Mouse (Mus musculus) neural tube, embryonic 14.5 days (tissue): ENCODE results near the gene Thumpd3. TPM values are rescaled to one million over a fixed set of nuclear protein-coding genes. Genes with fewer than 3 reads are reported as not detected.

Experiments
- ATAC-seq: fragments of 200-750 bp; cut with Nextera tagmentation; 2 replicates; pipeline ENCODE4 v1.8.0; 2017; ENCODE audit warnings: low read depth, mild to moderate bottlenecking, moderate TSS enrichment, moderate library complexity
- H3K27ac ChIP-seq: fragments of 300-500 bp; sonication (generic); 2 replicates; pipeline ENCODE4 v1.5.1; 2014; ENCODE audit warnings: low read depth, mild to moderate bottlenecking, control low read depth, low read length, moderate library complexity, mixed read lengths
- H3K27me3 ChIP-seq: fragments of 300-500 bp; sonication (generic); 2 replicates; pipeline ENCODE4 v1.6.1; 2014; ENCODE audit warnings: low read length; ENCODE audit not compliant: control insufficient read depth, insufficient read depth
- H3K36me3 ChIP-seq: fragments of 300-500 bp; sonication (generic); 2 replicates; pipeline ENCODE4 v1.6.1; 2014; ENCODE audit warnings: low read length, mixed read lengths; ENCODE audit not compliant: control insufficient read depth, insufficient read depth
- H3K4me1 ChIP-seq: fragments of 300-500 bp; sonication (generic); 2 replicates; pipeline ENCODE4 v1.6.1; 2014; ENCODE audit warnings: low read length; ENCODE audit not compliant: control insufficient read depth, insufficient read depth
- H3K4me2 ChIP-seq: fragments of 300-500 bp; sonication (generic); 2 replicates; pipeline ENCODE4 v1.6.1; 2014; ENCODE audit warnings: mild to moderate bottlenecking, low read depth, low read length, control low read depth
- H3K4me3 ChIP-seq: fragments of 300-500 bp; sonication (generic); 2 replicates; pipeline ENCODE4 v1.5.1; 2014; ENCODE audit warnings: low read depth, low read length, control low read depth, mixed read lengths
- H3K9ac ChIP-seq: fragments of 300-500 bp; sonication (generic); replicated peaks from 2 replicates; pipeline ENCODE4 v1.6.1; 2014; ENCODE audit warnings: low read depth, mild to moderate bottlenecking, control low read depth, low read length, mixed read lengths
- H3K9me3 ChIP-seq: fragments of 300-500 bp; sonication (generic); 2 replicates; pipeline ENCODE4 v1.6.1; 2016; ENCODE audit warnings: low read length; ENCODE audit not compliant: control insufficient read depth
- WGBS: fragments of 180-500 bp; shearing (Covaris S2); extraction: QIAGEN DNeasy Blood & Tissue Kit; methylation state at CpG from one replicate; pipeline ENCODE4 v1.1.7; 2014; 5-methylcytosine and 5-hydroxymethylcytosine counted together
- polyA plus RNA-seq: library from polyadenylated mRNA; unstranded; fragments of >200 nt; fragmentation: Nextera tagmentation; extraction: Ambion mirVana; gene quantifications from 2 replicates; pipeline ENCODE4 v1.2.1, GENCODE M21; 2014

Gene Thumpd3
- polyA plus RNA-seq, 1 experiment from 2014 or later: 46.6 TPM

DNA sequence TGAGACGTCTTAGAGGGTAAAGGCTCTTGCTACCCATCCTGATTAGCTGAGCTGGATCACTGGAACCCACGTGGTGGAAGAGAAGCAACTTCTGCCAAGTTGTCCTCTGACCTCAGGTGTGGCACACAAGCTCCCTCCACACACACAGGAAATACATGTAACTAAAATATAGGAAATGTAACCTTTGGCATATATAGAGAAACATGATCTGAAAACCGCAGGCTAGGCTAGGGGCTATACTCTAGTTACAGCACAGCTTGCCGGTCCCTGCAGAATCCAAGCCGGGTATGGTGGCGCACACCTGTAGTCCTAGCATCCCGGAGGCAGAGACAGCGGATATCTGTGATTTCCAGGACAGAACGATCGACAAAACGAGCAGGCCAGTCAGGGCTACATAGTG lies 450 bp upstream of the Thumpd3 start:
- Histone ChIP-seq H3K27ac (peak overlapping the region; percentile 88), H3K4me1 (peaks cover 13% of the 10 kb centered on the region), H3K4me2 (peak overlapping the region; percentile 69), H3K27me3 (no peaks in the 10 kb centered on the region), H3K36me3 (peaks cover 6% of the 10 kb centered on the region; the same call in 1 of the 2 replicates), H3K9me3 (no peaks in the 10 kb centered on the region), H3K9ac (peak overlapping the region; percentile 53), H3K4me3 (peak overlapping the region; percentile 70)
- 1% methylated on average over 11 of the region's 11 CpGs for WGBS
- ATAC-seq: peak; percentile 65

DNA sequence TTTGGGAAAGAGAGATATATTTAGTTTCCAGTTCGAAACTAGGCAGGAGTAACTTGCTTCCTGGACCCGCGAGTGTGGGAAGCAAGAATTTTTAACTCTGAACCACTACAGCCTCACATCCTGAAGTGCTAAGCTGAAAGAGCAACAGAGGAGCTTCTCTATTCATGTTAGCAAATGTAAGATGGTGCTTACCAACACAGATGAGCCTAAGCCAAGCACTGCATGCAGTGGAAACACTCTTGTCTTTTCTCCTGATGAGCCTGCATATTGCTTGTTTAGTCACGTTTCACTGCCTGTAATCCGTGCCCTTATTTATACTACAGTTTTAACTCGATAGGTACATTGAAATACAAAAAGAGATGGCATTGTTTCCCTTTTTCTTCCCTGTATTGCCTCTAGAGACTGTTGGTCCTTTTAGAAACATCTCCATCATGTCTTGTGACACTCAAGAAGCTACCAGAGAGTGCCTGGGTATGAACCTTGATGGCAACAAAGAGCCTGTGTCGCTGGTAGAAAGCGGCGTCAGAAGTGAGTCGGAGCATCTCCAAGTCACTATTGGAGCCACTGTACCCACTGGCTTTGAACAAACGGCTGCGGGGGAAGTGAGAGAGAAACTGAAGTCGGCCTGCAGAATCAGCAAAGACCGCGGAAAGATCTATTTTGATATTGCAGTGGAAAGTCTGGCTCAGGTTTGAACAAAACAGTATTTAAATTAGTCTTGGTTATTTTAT lies 1.2 kb downstream of the Thumpd3 start:
- Histone ChIP-seq H3K4me3 (peak overlapping the region; percentile 70), H3K9me3 (no peaks in the 10 kb centered on the region), H3K9ac (no peak overlapping the region), H3K27ac (no peak overlapping the region), H3K4me1 (peaks cover 13% of the 10 kb centered on the region), H3K27me3 (no peaks in the 10 kb centered on the region), H3K4me2 (peak overlapping the region; percentile 69), H3K36me3 (peaks cover 13% of the 10 kb centered on the region)
- WGBS: 66% methylated on average over 15 of the region's 15 CpGs
- ATAC-seq: no peak

DNA sequence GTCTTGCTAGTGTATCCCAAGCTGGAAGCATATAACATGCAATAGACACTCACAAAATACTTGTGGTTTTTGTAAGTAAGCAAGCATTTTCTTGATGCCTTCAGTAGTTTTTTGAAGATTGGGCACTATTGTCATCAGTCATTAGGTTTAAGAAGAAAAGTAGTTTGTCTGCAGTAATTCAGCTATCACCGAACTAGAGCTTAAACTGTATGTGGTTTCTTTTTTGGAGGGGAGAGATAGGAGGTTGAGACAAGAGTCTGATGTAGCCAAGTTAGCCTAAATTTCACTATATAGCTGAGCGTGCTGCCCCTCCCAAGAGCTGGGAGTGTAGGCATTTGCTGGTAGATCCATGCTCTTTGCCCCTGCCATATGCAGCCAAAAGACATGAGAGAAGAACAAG lies 2.3 kb downstream of the Thumpd3 start:
- H3K9me3 ChIP-seq: no peaks in the 10 kb centered on the region
- no peak overlapping the region for H3K27ac ChIP-seq
- peaks cover 13% of the 10 kb centered on the region for H3K36me3 ChIP-seq
- WGBS: 100% methylated on average over 2 of the region's 2 CpGs
- no peak overlapping the region for H3K4me2 ChIP-seq
- H3K4me1 ChIP-seq: peaks cover 13% of the 10 kb centered on the region
- no peak overlapping the region for H3K4me3 ChIP-seq
- H3K9ac ChIP-seq: no peak overlapping the region
- H3K27me3 ChIP-seq: no peaks in the 10 kb centered on the region
- ATAC-seq: no peak

DNA sequence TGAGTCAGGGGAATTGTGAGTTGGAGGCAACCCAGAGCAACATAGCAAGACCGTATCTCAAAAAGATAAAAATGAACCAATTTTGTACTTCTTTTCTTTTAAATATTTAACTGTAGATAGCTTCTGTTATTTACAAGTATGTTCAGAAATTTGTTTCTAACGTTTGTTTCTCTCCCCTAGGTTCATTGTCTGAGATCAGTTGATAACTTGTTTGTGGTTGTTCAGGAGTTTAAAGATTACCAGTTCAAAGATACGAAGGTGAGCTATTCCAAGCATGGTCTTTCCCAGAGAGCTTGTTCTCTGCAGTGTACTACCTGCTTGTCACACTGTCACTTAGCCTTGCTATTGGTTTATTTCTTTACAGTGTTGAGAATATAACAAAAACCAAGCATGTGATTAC lies 3.1 kb downstream of the Thumpd3 start:
- Histone ChIP-seq H3K9me3 (no peaks in the 10 kb centered on the region), H3K27me3 (no peaks in the 10 kb centered on the region), H3K4me2 (no peak overlapping the region), H3K4me1 (peaks cover 13% of the 10 kb centered on the region), H3K27ac (no peak overlapping the region), H3K36me3 (peaks cover 13% of the 10 kb centered on the region), H3K9ac (no peak overlapping the region), H3K4me3 (no peak overlapping the region)
- ATAC-seq: no peak
- WGBS: 93% methylated on average over 3 of the region's 3 CpGs

DNA sequence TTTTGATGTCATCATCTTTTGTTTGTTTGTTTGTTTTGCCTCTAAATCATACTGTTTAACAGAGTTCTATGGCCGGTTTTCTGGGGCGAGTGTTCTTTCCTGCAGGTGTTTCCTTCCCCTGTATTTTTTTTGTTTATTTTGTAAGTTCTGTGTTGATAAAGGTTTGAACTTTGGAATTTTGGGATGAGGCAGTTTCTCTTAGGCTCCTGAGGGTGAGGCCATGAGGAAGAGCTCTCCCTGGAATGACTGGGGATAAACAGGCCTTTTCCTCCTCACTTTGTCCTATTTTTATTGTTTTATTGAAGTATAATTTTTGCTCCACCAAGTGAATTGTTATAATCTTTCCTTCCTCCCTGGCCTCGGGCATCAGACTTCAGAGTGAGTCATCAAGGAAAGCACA lies 6.9 kb downstream of the Thumpd3 start:
- ATAC-seq: no peak

DNA sequence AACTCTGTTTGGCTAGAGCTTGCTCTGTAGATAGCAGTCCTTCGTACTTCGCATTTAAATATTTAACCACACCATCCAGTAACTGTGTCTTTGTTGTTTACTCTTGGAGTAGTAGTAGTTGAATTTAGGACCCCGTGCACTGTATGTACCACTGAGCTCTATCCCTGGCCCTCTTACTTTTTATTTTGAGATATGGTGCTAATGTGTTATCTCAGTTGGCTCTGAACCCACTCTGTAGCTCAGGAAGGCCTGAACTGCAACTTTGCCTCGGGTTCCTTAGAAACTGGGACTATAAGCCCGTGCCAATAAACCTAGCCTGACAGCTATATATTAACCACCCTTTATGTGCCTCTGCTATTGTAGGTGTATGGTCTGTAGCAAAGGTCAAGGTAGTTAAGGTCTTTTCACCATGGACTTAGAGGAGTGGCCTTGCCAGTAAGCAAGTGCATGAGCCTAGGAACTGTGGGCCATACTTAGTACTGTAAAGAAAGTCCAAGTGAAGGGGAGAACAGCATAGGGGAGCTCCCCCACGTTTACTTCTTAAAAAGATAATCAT lies 8.6 kb downstream of the Thumpd3 start:
- Histone ChIP-seq H3K4me2 (no peak overlapping the region), H3K4me3 (no peak overlapping the region), H3K4me1 (no peaks in the 10 kb centered on the region), H3K36me3 (peaks cover 50% of the 10 kb centered on the region), H3K9ac (no peak overlapping the region), H3K9me3 (no peaks in the 10 kb centered on the region), H3K27me3 (no peaks in the 10 kb centered on the region), H3K27ac (no peak overlapping the region)
- ATAC-seq: no peak
- WGBS: 79% methylated on average over 6 of the region's 6 CpGs

More for the DNA sequence above, 6.9 kb downstream of the Thumpd3 start:
- Histone ChIP-seq H3K4me2 (no peak overlapping the region), H3K4me1 (no peaks in the 10 kb centered on the region), H3K27me3 (no peaks in the 10 kb centered on the region), H3K27ac (no peak overlapping the region), H3K9me3 (no peaks in the 10 kb centered on the region), H3K9ac (no peak overlapping the region), H3K4me3 (no peak overlapping the region), H3K36me3 (peaks cover 42% of the 10 kb centered on the region)
- 89% methylated on average over 3 of the region's 3 CpGs for WGBS

DNA sequence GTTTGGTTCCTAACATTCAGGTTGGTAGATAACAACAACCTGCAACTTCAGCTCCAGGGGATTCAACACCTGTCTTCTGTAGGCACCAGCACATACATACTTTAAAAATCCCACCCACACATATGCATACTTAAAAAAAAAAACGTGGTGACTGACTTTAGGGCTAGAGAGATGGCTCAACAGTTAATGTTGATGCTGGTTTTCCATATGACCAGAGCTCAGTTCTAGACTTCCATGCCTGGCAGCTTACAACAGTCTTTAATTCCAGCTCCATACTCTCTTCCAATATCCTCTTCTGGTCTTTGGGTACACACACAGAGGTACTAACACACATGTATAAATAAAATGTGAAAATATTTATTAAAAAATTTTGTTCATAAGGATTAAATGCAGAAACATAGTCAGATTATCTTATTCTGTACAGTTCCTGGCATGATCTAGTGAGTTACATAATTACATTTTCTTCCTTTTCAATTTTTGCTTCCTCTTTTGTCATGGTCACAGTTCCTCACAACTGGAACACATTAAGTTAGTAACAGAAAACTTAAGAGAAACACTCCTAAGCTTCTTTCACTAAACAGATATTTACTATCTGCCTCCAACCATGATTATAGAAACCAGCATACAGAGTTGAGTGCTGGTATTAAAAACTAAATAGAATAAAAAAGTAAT lies 15.0 kb downstream of the Thumpd3 start:
- no peak overlapping the region for H3K27ac ChIP-seq
- H3K9ac ChIP-seq: no peak overlapping the region
- no peak overlapping the region for H3K4me3 ChIP-seq
- no peaks in the 10 kb centered on the region for H3K9me3 ChIP-seq
- H3K27me3 ChIP-seq: no peaks in the 10 kb centered on the region
- 73% methylated on average over 1 of the region's 1 CpGs for WGBS
- H3K36me3 ChIP-seq: peaks cover 56% of the 10 kb centered on the region
- no peak overlapping the region for H3K4me2 ChIP-seq
- no peak for ATAC-seq
- no peaks in the 10 kb centered on the region for H3K4me1 ChIP-seq

DNA sequence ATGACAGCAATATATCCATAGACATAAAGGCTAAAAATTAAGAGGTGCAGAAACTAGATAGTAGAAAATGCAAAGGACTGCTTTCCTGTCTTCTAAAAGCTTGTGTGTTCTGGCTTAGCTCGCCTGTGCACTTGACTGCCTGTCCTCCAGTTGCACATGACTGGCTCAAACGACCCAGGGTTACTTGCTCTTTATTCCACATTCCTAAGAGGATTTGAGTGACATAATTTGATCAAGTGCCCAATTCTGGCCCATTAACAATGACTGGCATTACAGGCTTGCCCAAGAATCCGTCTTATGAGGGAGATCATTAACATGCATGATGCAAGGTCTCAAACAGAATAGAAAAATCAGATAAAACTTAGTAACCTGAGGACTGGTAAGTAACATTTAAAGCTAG lies 16.2 kb downstream of the Thumpd3 start:
- Histone ChIP-seq H3K36me3 (peaks cover 60% of the 10 kb centered on the region), H3K9me3 (no peaks in the 10 kb centered on the region), H3K4me2 (no peak overlapping the region), H3K9ac (no peak overlapping the region), H3K27ac (no peak overlapping the region), H3K27me3 (no peaks in the 10 kb centered on the region), H3K4me1 (no peaks in the 10 kb centered on the region), H3K4me3 (no peak overlapping the region)
- 75% methylated on average over 3 of the region's 3 CpGs for WGBS
- no peak for ATAC-seq

DNA sequence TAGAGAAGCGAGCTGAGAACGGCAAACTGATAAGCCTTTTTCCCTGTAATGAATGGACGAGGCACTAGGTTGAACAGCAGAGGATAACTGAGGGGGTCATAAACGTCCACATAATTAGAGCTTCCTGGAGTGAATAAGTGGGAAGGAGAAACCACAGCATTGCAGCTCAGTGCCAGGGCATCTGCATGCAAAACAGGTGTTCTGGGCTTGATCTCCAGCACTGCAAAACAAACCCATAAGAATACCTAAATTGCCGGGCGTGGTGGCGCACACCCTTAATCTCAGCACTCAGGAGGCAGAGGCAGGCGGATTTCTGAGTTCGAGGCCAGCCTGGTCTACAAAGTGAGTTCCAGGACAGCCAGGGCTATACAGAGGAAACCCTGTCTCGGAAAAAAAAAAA lies 17.3 kb downstream of the Thumpd3 start:
- Histone ChIP-seq H3K9me3 (no peaks in the 10 kb centered on the region), H3K9ac (no peak overlapping the region), H3K27me3 (no peaks in the 10 kb centered on the region), H3K36me3 (peaks cover 63% of the 10 kb centered on the region), H3K4me1 (no peaks in the 10 kb centered on the region), H3K27ac (no peak overlapping the region), H3K4me2 (no peak overlapping the region), H3K4me3 (no peak overlapping the region)
- 86% methylated on average over 10 of the region's 10 CpGs for WGBS
- no peak for ATAC-seq
